Comparison of ENCODE assay signal across 20 mouse cellular contexts in genomic region chr3:121672135-121672790, GRCm38 (mm10). TPM values are rescaled to one million over a fixed set of nuclear protein-coding genes. Genes with fewer than 3 reads are reported as not detected.
DNase-seq lines count a peak whose midpoint lies in the region; ATAC-seq and TF ChIP-seq lines count a peak whose summit lies in the region.
"Had no signal": no experiment of that assay in that cellular context is flagged by ENCODE, and none has a peak within 500 bp of the region (broad histone marks: within the 10 kb centered on the region; RNA-seq: fewer than 3 reads in every experiment).

No protein-coding gene starts in this region.

- H3K36me3 ChIP-seq in liver, adult 2 months (ENCODE audit: control insufficient read depth, insufficient read depth, low read length): no peaks in the 10 kb centered on the region
- H3K36me3 ChIP-seq in liver, embryonic 11.5 days (ENCODE audit: control insufficient read depth, insufficient read depth, low read length): no peaks in the 10 kb centered on the region
- H3K36me3 ChIP-seq: heart, embryonic 15.5 days; hindbrain, embryonic 13.5 days; limb, embryonic 15.5 days; midbrain, embryonic 10.5 days had no signal

- intact Hi-C loops in left cerebral cortex, adult 2 months (cut with DNase I): no loop called here

- H3K27ac ChIP-seq in liver, adult 2 months (replicated peaks; ENCODE audit: insufficient read depth, low read depth, low read length): no peak overlapping the region
- no peak overlapping the region for H3K27ac ChIP-seq in liver, embryonic 11.5 days (ENCODE audit: low read depth, low read length)
- H3K27ac ChIP-seq in left cerebral cortex, adult 2 months: no peak overlapping the region
- H3K27ac ChIP-seq: heart, embryonic 15.5 days; hindbrain, embryonic 13.5 days; limb, embryonic 15.5 days; midbrain, embryonic 10.5 days had no signal

- no peak for TF ChIP-seq CTCF in liver, adult 2 months (IDR thresholded peaks at IDR 0.05; ENCODE audit: low read depth, low read length)
- TF ChIP-seq CTCF in left cerebral cortex, adult 2 months (IDR thresholded peaks at IDR 0.05): no peak

- TF ChIP-seq POLR2A in liver, adult 2 months (IDR thresholded peaks at IDR 0.05; ENCODE audit: extremely low read depth, insufficient read depth, low read length): no peak

- no peaks in the 10 kb centered on the region for H3K27me3 ChIP-seq in liver, adult 2 months (ENCODE audit: control insufficient read depth, insufficient read depth, low read length)
- no peaks in the 10 kb centered on the region for H3K27me3 ChIP-seq in liver, embryonic 11.5 days (replicated peaks; ENCODE audit: control insufficient read depth, insufficient read depth, low read length)
- H3K27me3 ChIP-seq: heart, embryonic 15.5 days; hindbrain, embryonic 13.5 days; limb, embryonic 15.5 days had no signal

- H3K9me3 ChIP-seq in liver, embryonic 11.5 days (ENCODE audit: control insufficient read depth, low read length): no peaks in the 10 kb centered on the region
- H3K9me3 ChIP-seq: heart, embryonic 15.5 days; hindbrain, embryonic 13.5 days; limb, embryonic 15.5 days; midbrain, embryonic 10.5 days had no signal

- 72% methylated on average over 5 of the region's 5 CpGs for WGBS in liver, adult 2 months
- 71% methylated on average over 5 of the region's 5 CpGs for WGBS in liver, embryonic 11.5 days

- ATAC-seq in liver, embryonic 11.5 days (replicated peaks; ENCODE audit: low FRiP score): no peak
- peak; percentile 70 for ATAC-seq in megakaryocyte progenitor cell, adult 5-6 weeks (replicated peaks; ENCODE audit: poor library complexity)

- no peaks in the 10 kb centered on the region for H3K79me2 ChIP-seq in liver, adult 2 months (ENCODE audit: control insufficient read depth, insufficient read depth, low read length)

- H3K4me3 ChIP-seq in liver, adult 2 months (ENCODE audit: insufficient read depth, low read depth, low read length): no peak overlapping the region
- H3K4me3 ChIP-seq in liver, embryonic 11.5 days (ENCODE audit: low read depth, low read length): no peak overlapping the region
- H3K4me3 ChIP-seq in left cerebral cortex, adult 2 months: no peak overlapping the region
- H3K4me3 ChIP-seq: heart, embryonic 15.5 days; hindbrain, embryonic 13.5 days; limb, embryonic 15.5 days; midbrain, embryonic 10.5 days had no signal

- no peak overlapping the region for H3K9ac ChIP-seq in liver, adult 2 months (ENCODE audit: low read depth, low read length)
- no peak overlapping the region for H3K9ac ChIP-seq in liver, embryonic 11.5 days (ENCODE audit: low read depth, low read length)
- H3K9ac ChIP-seq: heart, embryonic 15.5 days; hindbrain, embryonic 13.5 days; limb, embryonic 15.5 days; lung, embryonic 14.5 days had no signal

- no peaks in the 10 kb centered on the region for H3K4me1 ChIP-seq in liver, adult 2 months (ENCODE audit: control insufficient read depth, insufficient read depth, low read length)
- no peaks in the 10 kb centered on the region for H3K4me1 ChIP-seq in liver, embryonic 11.5 days (replicated peaks; ENCODE audit: control insufficient read depth, insufficient read depth, low read length)
- H3K4me1 ChIP-seq: heart, embryonic 15.5 days; hindbrain, embryonic 13.5 days; limb, embryonic 15.5 days had no signal

- no peak overlapping the region for H3K4me2 ChIP-seq in liver, embryonic 11.5 days
- H3K4me2 ChIP-seq: heart, embryonic 15.5 days; hindbrain, embryonic 13.5 days; limb, embryonic 15.5 days; lung, embryonic 14.5 days had no signal

- DNase-seq in liver, adult 2 months (ENCODE audit: extremely low read depth, low read depth, low spot score): peak; percentile 14
- DNase-seq in liver, embryonic 11.5 days (ENCODE audit: low spot score): no peak
- peak; percentile 34 for DNase-seq in NIH3T3 (ENCODE audit: low read depth)
- peak; percentile 77 to 82 for DNase-seq in kidney, adult 8-10 months
- DNase-seq in adrenal gland, adult 18-20 months (ENCODE audit: low spot score in 2 of 2): no peak
- no peak for DNase-seq in cerebellum, postnatal 36 days
- no peak for DNase-seq in left cerebral cortex, adult 2 months (ENCODE audit: extremely low spot score in 1 of 2, low spot score in 2 of 2)
- DNase-seq: adrenal gland, adult 8-10 months; cerebellum, adult 2 months; lung, embryonic 14.5 days had no signal

RNA-seq across cellular contexts. Expression of gene 4930432M17Rik, which starts 1.7 kb away (rescaled TPM):
- total RNA-seq in liver, adult 2 months (2014; rRNA removed): not detected in 2 replicates
- polyA plus RNA-seq in liver, adult 2 months (2012; rRNA removed): not detected in 2 replicates
- not detected in 2 replicates for polyA plus RNA-seq in liver, embryonic 11.5 days (2014; fragmentation: Nextera tagmentation; extraction: Ambion mirVana)
- total RNA-seq in megakaryocyte progenitor cell, adult 5-6 weeks (2015): not detected in 2 replicates
- total RNA-seq in megakaryocyte progenitor cell, adult 5-6 weeks (2017): not detected in 2 replicates
- not detected for total RNA-seq in adrenal gland, adult 18-20 months (2021)
- not detected for total RNA-seq in left cerebral cortex, adult 2 months (2021)
- total RNA-seq: adrenal gland, adult 8-10 months; gastrocnemius, postnatal 4 days; layer of hippocampus, adult 18-20 months; left cerebral cortex, postnatal 10 days; MEL had no signal
- polyA plus RNA-seq: cerebellum, adult 2 months; embryonic facial prominence, embryonic 11.5 days; heart, embryonic 15.5 days; hindbrain, embryonic 13.5 days; limb, embryonic 15.5 days; lung, embryonic 14.5 days; midbrain, embryonic 10.5 days had no signal

RNA-seq across cellular contexts. Expression of gene F3, which starts 51.1 kb away (rescaled TPM):
- total RNA-seq in liver, adult 2 months (2014; rRNA removed): 5.1 and 6.4 TPM in 2 replicates
- polyA plus RNA-seq in liver, adult 2 months (2012; rRNA removed): 2.3 and 2.7 TPM in 2 replicates
- polyA plus RNA-seq in liver, embryonic 11.5 days (2014; fragmentation: Nextera tagmentation; extraction: Ambion mirVana): 1.7 and 2.3 TPM in 2 replicates
- total RNA-seq in megakaryocyte progenitor cell, adult 5-6 weeks (2015): 0.15 and 2.0 TPM in 2 replicates
- total RNA-seq in megakaryocyte progenitor cell, adult 5-6 weeks (2017): 0.71 and 2.5 TPM in 2 replicates
- 10 to 100 TPM in 1 of 2 experiments, 1 to 10 TPM in 1; 7.9 to 16.6 TPM for total RNA-seq in adrenal gland, adult 18-20 months (2021)
- total RNA-seq in left cerebral cortex, adult 2 months (2021): 10 to 100 TPM; 49.4 to 61.8 TPM
- total RNA-seq: MEL had no signal

Comparison
In these comparisons a context has a peak if more than half of its experiments do, and no peak if none do; other contexts are left out.
1. DNase-seq: peak in liver, adult 2 months (single experiment), NIH3T3 (single experiment) and kidney, adult 8-10 months (2 of 2); none in liver, embryonic 11.5 days (single experiment), adrenal gland, adult 18-20 months (0 of 2), cerebellum, postnatal 36 days (0 of 2) and left cerebral cortex, adult 2 months (0 of 2).